Mouse (Mus musculus) adrenal gland, postnatal 4 days (tissue): ENCODE results near the gene Ctps2. TPM values are rescaled to one million over a fixed set of nuclear protein-coding genes. Genes with fewer than 3 reads are reported as not detected.
"Not testable (repeated sequence)": the region's sequence is repeated elsewhere in the genome, so short reads cannot be mapped to it uniquely, and the experiment has no call there.

ENCODE experiments used
- DNase-seq, 2 experiments: peaks; one replicate each; pipeline ENCODE4 v3.0.0; 2021 to 2022; ENCODE audit warnings: low spot score in 2 of 2, mixed read lengths in 2 of 2
- long read RNA-seq, 2 experiments: library from polyadenylated mRNA; stranded (forward); transcript quantifications; one replicate each; pipeline ENCODE4 v2.0.0; 2021
- total RNA-seq, 2 experiments: library from RNA; stranded (reverse); gene quantifications; 2 replicates each; pipeline ENCODE4 v1.2.3; 2021

The Ctps2 gene
- total RNA-seq = 100 to 1,000 TPM; 118 to 126 TPM
- long read RNA-seq, experiment 1, transcript Ctps2-201 (19 exons, 3,353 nt) = minor isoform, 21 of 66 reads
- long read RNA-seq, experiment 1, transcript Ctps2-204 (19 exons, 3,099 nt) = major isoform, 27 of 66 reads
- long read RNA-seq, experiment 1, partial matches to known transcripts = 14 of 66 reads
- long read RNA-seq, experiment 1, other reads (novel, unspliced or antisense) = 3 of 66 reads
- long read RNA-seq, experiment 2, transcript Ctps2-204 (19 exons, 3,099 nt) = major isoform, 28 of 99 reads
- long read RNA-seq, experiment 2, transcript Ctps2-201 (19 exons, 3,353 nt) = minor isoform, 25 of 99 reads
- long read RNA-seq, experiment 2, partial matches to known transcripts = 17 of 99 reads
- long read RNA-seq, experiment 2, other reads (novel, unspliced or antisense) = 26 of 99 reads

- DNase-seq = no peak
Observed at GRCm38 (mm10) chrX:162900938-162901337, at the start of gene Ctps2. Gene Ctps2, plus strand, starts transcription at chrX:162901238.

GRCm38 (mm10) chrX:162868294-162868965 lies 32.6 kb upstream of the Ctps2 start:
- DNase-seq = no peak

GRCm38 (mm10) chrX:162871734-162872517 lies 29.1 kb upstream of the Ctps2 start:
- DNase-seq = no peak

GRCm38 (mm10) chrX:162873761-162874160 lies 27.3 kb upstream of the Ctps2 start:
- no peak for DNase-seq

GRCm38 (mm10) chrX:162878236-162878635 lies 22.8 kb upstream of the Ctps2 start:
- no peak for DNase-seq

GRCm38 (mm10) chrX:162887931-162888511 lies 13.0 kb upstream of the Ctps2 start, which contains the start of gene Syap1:
Gene Syap1, minus strand, starts transcription at chrX:162888447.
- peak; percentile 33 to 65 for DNase-seq

- DNase-seq = not testable (repeated sequence)
Observed at GRCm38 (mm10) chrX:162888575-162889223, 12.3 kb upstream of the Ctps2 start.

GRCm38 (mm10) chrX:162901371-162902039 lies 467 bp downstream of the Ctps2 start:
- peak; percentile 8 to 19 for DNase-seq

- no peak for DNase-seq
Observed at GRCm38 (mm10) chrX:162902040-162902734, 1.1 kb downstream of the Ctps2 start.

GRCm38 (mm10) chrX:162907554-162907953 lies 6.5 kb downstream of the Ctps2 start:
- no peak for DNase-seq

- no peak for DNase-seq
Observed at GRCm38 (mm10) chrX:162913651-162914050, 12.6 kb downstream of the Ctps2 start.

GRCm38 (mm10) chrX:162915697-162916096 lies 14.7 kb downstream of the Ctps2 start:
- peak in 1 of 2 experiments; percentile 3 for DNase-seq

- no peak for DNase-seq
Observed at GRCm38 (mm10) chrX:162921487-162922125, 20.6 kb downstream of the Ctps2 start.

- DNase-seq = no peak
Observed at GRCm38 (mm10) chrX:162931467-162931866, 30.4 kb downstream of the Ctps2 start.

- no peak for DNase-seq
Observed at GRCm38 (mm10) chrX:162942027-162942426, 41.0 kb downstream of the Ctps2 start.

- no peak for DNase-seq
Observed at GRCm38 (mm10) chrX:162949811-162950439, 48.9 kb downstream of the Ctps2 start.

GRCm38 (mm10) chrX:162957921-162958320 lies 56.9 kb downstream of the Ctps2 start:
- no peak for DNase-seq

GRCm38 (mm10) chrX:162963840-162964239 lies 62.8 kb downstream of the Ctps2 start:
- no peak for DNase-seq
